Mouse (Mus musculus): ENCODE data around the gene Arhgap18. TPM values are rescaled to one million over a fixed set of nuclear protein-coding genes. Genes with fewer than 3 reads are reported as not detected.
"Not testable (repeated sequence)": the region's sequence is repeated elsewhere in the genome, so short reads cannot be mapped to it uniquely, and the experiment has no call there.

The Arhgap18 gene
- polyA plus RNA-seq, 1 experiment from 2014 or later = 11.1 TPM

- H3K36me3 ChIP-seq (replicated peaks) = no peaks in the 10 kb centered on the region
- whole genome bisulfite sequencing = 82% methylated on average over 1 of the region's 1 CpGs
- H3K27me3 ChIP-seq (replicated peaks; ENCODE audit: low read depth, poor library complexity, severe bottlenecking) = no peaks in the 10 kb centered on the region
- no peaks in the 10 kb centered on the region for H3K4me1 ChIP-seq
- no peak overlapping the region for H3K27ac ChIP-seq (replicated peaks)
- H3K9me3 ChIP-seq = no peaks in the 10 kb centered on the region
- H3K4me3 ChIP-seq = no peak overlapping the region
- DNase-seq (ENCODE audit: low spot score) = no peak
Measured at GRCm38 (mm10) chr10:26893091-26893490, 139.9 kb downstream of the Arhgap18 start.

GRCm38 (mm10) chr10:26895726-26896125 is 142.5 kb downstream of the Arhgap18 start:
- H3K4me1 ChIP-seq = no peaks in the 10 kb centered on the region
- no peaks in the 10 kb centered on the region for H3K36me3 ChIP-seq (replicated peaks)
- no peak overlapping the region for H3K4me3 ChIP-seq
- 80% methylated on average over 6 of the region's 6 CpGs for WGBS
- H3K27me3 ChIP-seq (replicated peaks; ENCODE audit: low read depth, poor library complexity, severe bottlenecking) = no peaks in the 10 kb centered on the region
- no peak overlapping the region for H3K27ac ChIP-seq (replicated peaks)
- H3K9me3 ChIP-seq = no peaks in the 10 kb centered on the region
- no peak for DNase-seq (ENCODE audit: low spot score)

- Histone ChIP-seq H3K4me1 (no peaks in the 10 kb centered on the region), H3K4me3 (no peak overlapping the region), H3K27ac (replicated peaks) (no peak overlapping the region), H3K9me3 (no peaks in the 10 kb centered on the region), H3K36me3 (replicated peaks) (no peaks in the 10 kb centered on the region), H3K27me3 (replicated peaks; ENCODE audit: low read depth, poor library complexity, severe bottlenecking) (no peaks in the 10 kb centered on the region)
- 72% methylated on average over 1 of the region's 1 CpGs for WGBS
- DNase-seq (ENCODE audit: low spot score) = no peak
Measured at GRCm38 (mm10) chr10:26900426-26900825, 147.2 kb downstream of the Arhgap18 start.

GRCm38 (mm10) chr10:26903781-26904180 is 150.6 kb downstream of the Arhgap18 start:
- Histone ChIP-seq H3K27me3 (replicated peaks; ENCODE audit: low read depth, poor library complexity, severe bottlenecking) (no peaks in the 10 kb centered on the region), H3K4me1 (no peaks in the 10 kb centered on the region), H3K36me3 (replicated peaks) (no peaks in the 10 kb centered on the region), H3K4me3 (no peak overlapping the region), H3K9me3 (no peaks in the 10 kb centered on the region), H3K27ac (replicated peaks) (no peak overlapping the region)
- no peak for DNase-seq (ENCODE audit: low spot score)
- 78% methylated on average over 1 of the region's 1 CpGs for WGBS

- H3K36me3 ChIP-seq (replicated peaks) = no peaks in the 10 kb centered on the region
- WGBS = 73% methylated on average over 3 of the region's 3 CpGs
- no peak for DNase-seq (ENCODE audit: low spot score)
- peaks cover 8% of the 10 kb centered on the region for H3K4me1 ChIP-seq
- H3K27me3 ChIP-seq (replicated peaks; ENCODE audit: low read depth, poor library complexity, severe bottlenecking) = no peaks in the 10 kb centered on the region
- H3K9me3 ChIP-seq = no peaks in the 10 kb centered on the region
- H3K27ac ChIP-seq (replicated peaks) = no peak overlapping the region
- H3K4me3 ChIP-seq = no peak overlapping the region
Measured at GRCm38 (mm10) chr10:26911176-26911575, 158.0 kb downstream of the Arhgap18 start.

- DNase-seq (ENCODE audit: low spot score) = no peak
- Histone ChIP-seq H3K36me3 (replicated peaks) (no peaks in the 10 kb centered on the region), H3K9me3 (no peaks in the 10 kb centered on the region), H3K4me3 (no peak overlapping the region), H3K4me1 (peaks cover 8% of the 10 kb centered on the region), H3K27ac (replicated peaks) (no peak overlapping the region), H3K27me3 (replicated peaks; ENCODE audit: low read depth, poor library complexity, severe bottlenecking) (no peaks in the 10 kb centered on the region)
- 77% methylated on average over 7 of the region's 7 CpGs for WGBS
Measured at GRCm38 (mm10) chr10:26912112-26912797, 159.0 kb downstream of the Arhgap18 start.

- DNase-seq (ENCODE audit: low spot score) = no peak
- H3K4me1 ChIP-seq = peaks cover 8% of the 10 kb centered on the region
- no peak overlapping the region for H3K4me3 ChIP-seq
- H3K9me3 ChIP-seq = no peaks in the 10 kb centered on the region
- no peaks in the 10 kb centered on the region for H3K36me3 ChIP-seq (replicated peaks)
- H3K27me3 ChIP-seq (replicated peaks; ENCODE audit: low read depth, poor library complexity, severe bottlenecking) = no peaks in the 10 kb centered on the region
- WGBS = 81% methylated on average over 1 of the region's 1 CpGs
- no peak overlapping the region for H3K27ac ChIP-seq (replicated peaks)
Measured at GRCm38 (mm10) chr10:26912807-26913206, 159.6 kb downstream of the Arhgap18 start.

- 44% methylated on average over 5 of the region's 5 CpGs for WGBS
- no peaks in the 10 kb centered on the region for H3K9me3 ChIP-seq
- DNase-seq (ENCODE audit: low spot score) = peak; percentile 15
Measured at GRCm38 (mm10) chr10:26919307-26919977, 166.2 kb downstream of the Arhgap18 start.

GRCm38 (mm10) chr10:26920383-26920979 is 167.3 kb downstream of the Arhgap18 start:
- Histone ChIP-seq H3K4me1 (no peaks in the 10 kb centered on the region; the same call in 1 of the 2 replicates), H3K9me3 (no peaks in the 10 kb centered on the region), H3K4me3 (no peak overlapping the region), H3K27me3 (replicated peaks; ENCODE audit: low read depth, poor library complexity, severe bottlenecking) (no peaks in the 10 kb centered on the region), H3K36me3 (replicated peaks) (no peaks in the 10 kb centered on the region), H3K27ac (replicated peaks) (no peak overlapping the region)
- WGBS = 28% methylated on average over 8 of the region's 8 CpGs
- DNase-seq (ENCODE audit: low spot score) = no peak

More at GRCm38 (mm10) chr10:26919307-26919977, 166.2 kb downstream of the Arhgap18 start:
- Histone ChIP-seq H3K27me3 (replicated peaks; ENCODE audit: low read depth, poor library complexity, severe bottlenecking) (no peaks in the 10 kb centered on the region), H3K36me3 (replicated peaks) (no peaks in the 10 kb centered on the region), H3K4me3 (no peak overlapping the region), H3K27ac (replicated peaks) (no peak overlapping the region), H3K4me1 (no peaks in the 10 kb centered on the region; the same call in 1 of the 2 replicates)

GRCm38 (mm10) chr10:26936056-26936455 is 182.8 kb downstream of the Arhgap18 start:
- H3K36me3 ChIP-seq (replicated peaks); H3K27ac ChIP-seq (replicated peaks); H3K4me1 ChIP-seq; H3K27me3 ChIP-seq (replicated peaks; ENCODE audit: low read depth, poor library complexity, severe bottlenecking); DNase-seq (ENCODE audit: low spot score); H3K9me3 ChIP-seq; H3K4me3 ChIP-seq: not testable (repeated sequence)
- 86% methylated on average over 6 of the region's 6 CpGs for WGBS

GRCm38 (mm10) chr10:26938464-26938863 is 185.2 kb downstream of the Arhgap18 start:
- WGBS = 85% methylated on average over 4 of the region's 4 CpGs
- DNase-seq (ENCODE audit: low spot score) = not testable (repeated sequence)

GRCm38 (mm10) chr10:26939549-26939948 is 186.3 kb downstream of the Arhgap18 start:
- Histone ChIP-seq H3K4me1 (no peaks in the 10 kb centered on the region), H3K36me3 (replicated peaks) (no peaks in the 10 kb centered on the region), H3K4me3 (no peak overlapping the region), H3K27ac (replicated peaks) (no peak overlapping the region), H3K9me3 (no peaks in the 10 kb centered on the region), H3K27me3 (replicated peaks; ENCODE audit: low read depth, poor library complexity, severe bottlenecking) (no peaks in the 10 kb centered on the region)
- WGBS = 55% methylated on average over 1 of the region's 1 CpGs
- no peak for DNase-seq (ENCODE audit: low spot score)

More at GRCm38 (mm10) chr10:26938464-26938863, 185.2 kb downstream of the Arhgap18 start:
- not testable (repeated sequence) for H3K4me3 ChIP-seq; H3K36me3 ChIP-seq (replicated peaks); H3K27ac ChIP-seq (replicated peaks); H3K9me3 ChIP-seq; H3K4me1 ChIP-seq; H3K27me3 ChIP-seq (replicated peaks; ENCODE audit: low read depth, poor library complexity, severe bottlenecking)

- Histone ChIP-seq H3K4me3 (no peak overlapping the region), H3K9me3 (no peaks in the 10 kb centered on the region), H3K36me3 (replicated peaks) (no peaks in the 10 kb centered on the region), H3K27ac (replicated peaks) (no peak overlapping the region), H3K4me1 (no peaks in the 10 kb centered on the region), H3K27me3 (replicated peaks; ENCODE audit: low read depth, poor library complexity, severe bottlenecking) (no peaks in the 10 kb centered on the region)
- no peak for DNase-seq (ENCODE audit: low spot score)
- WGBS = 88% methylated on average over 2 of the region's 2 CpGs
Measured at GRCm38 (mm10) chr10:26948331-26948730, 195.1 kb downstream of the Arhgap18 start.
